Mouse (Mus musculus) C2C12 (cell line): ENCODE results near the gene Pafah1b1.

Experiments used
- CTCF ChIP-seq: IDR thresholded peaks from one replicate; pipeline ENCODE4 v1.5.1; 2011; ENCODE audit not compliant: control insufficient read depth, insufficient read depth, insufficient read length
- FOSL1 ChIP-seq: IDR thresholded peaks from one replicate; pipeline ENCODE4 v1.8.0; 2011; ENCODE audit warnings: mild to moderate bottlenecking, low read length; ENCODE audit not compliant: poor library complexity, insufficient read depth, severe bottlenecking
- MAX ChIP-seq: IDR thresholded peaks from one replicate; pipeline ENCODE4 v1.6.1; 2011; ENCODE audit warnings: mild to moderate bottlenecking, control low read depth
- MYOD1 ChIP-seq: IDR thresholded peaks from one replicate; pipeline ENCODE4 v1.6.1; 2011; ENCODE audit warnings: low read depth; ENCODE audit not compliant: control insufficient read depth, insufficient read length
- MYOG ChIP-seq: IDR thresholded peaks from one replicate; pipeline ENCODE4 v1.6.1; 2011; ENCODE audit not compliant: control insufficient read depth, insufficient read length; ENCODE audit errors: extremely low read depth
- USF1 ChIP-seq: IDR thresholded peaks from one replicate; pipeline ENCODE4 v1.6.1; 2011; ENCODE audit warnings: low read depth, mild to moderate bottlenecking, control low read depth, moderate library complexity

DNA sequence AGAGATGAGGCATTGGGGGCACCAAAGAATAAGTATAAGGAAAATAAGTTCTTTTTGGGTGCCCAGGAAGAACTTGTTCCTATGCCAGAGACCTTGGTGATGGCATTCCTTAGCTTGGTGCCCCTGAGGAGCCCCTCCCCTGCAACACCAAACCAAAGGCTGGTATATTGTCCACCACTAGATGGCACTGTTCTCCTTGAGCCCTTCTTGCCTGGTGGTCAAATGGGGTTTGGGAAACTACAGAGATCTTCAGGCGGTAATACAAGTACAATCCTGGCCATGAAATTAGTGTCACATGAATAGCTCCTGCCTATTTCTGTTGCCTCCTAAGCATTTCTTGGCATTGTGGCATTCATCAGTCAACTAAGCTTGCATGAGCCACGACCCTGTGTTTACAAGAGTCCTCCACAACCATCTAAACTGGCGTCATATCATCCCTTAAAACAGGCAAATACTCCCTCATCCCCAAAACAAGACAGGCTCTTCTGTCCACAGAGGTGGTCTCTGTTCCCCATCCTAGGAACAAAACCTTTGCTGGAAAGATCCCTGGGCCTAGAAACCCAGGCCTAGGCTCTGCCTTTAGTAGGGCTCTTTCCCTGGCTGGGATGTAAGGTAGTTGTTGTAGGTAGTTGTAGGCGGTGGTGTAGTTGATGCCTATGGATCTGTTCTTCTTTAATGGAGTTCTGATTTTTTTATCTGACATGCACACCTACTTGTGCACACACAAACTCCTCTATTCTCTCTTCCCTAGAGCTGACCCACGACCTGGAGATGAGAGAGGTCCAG, 89.8 kb downstream of the Pafah1b1 start:
- TF ChIP-seq CTCF (peak; percentile 48), MAX (no peak), MYOD1 (no peak), MYOG (no peak), USF1 (no peak), FOSL1 (no peak)
